Mouse (Mus musculus) left cerebral cortex, adult 8-10 months (tissue): Measurements from ENCODE around the gene Gm10800. TPM values are rescaled to one million over a fixed set of nuclear protein-coding genes. Genes with fewer than 3 reads are reported as not detected.
"Not testable (repeated sequence)": the region's sequence is repeated elsewhere in the genome, so short reads cannot be mapped to it uniquely, and the experiment has no call there.

ENCODE experiments used
- DNase-seq, 2 experiments: peaks; one replicate each; pipeline ENCODE4 v3.0.0; 2022; ENCODE audit warnings: low spot score in 2 of 2
- total RNA-seq, 4 experiments: library from RNA; stranded (reverse); gene quantifications; 2 replicates each; pipeline ENCODE4 v1.2.4; 2022

The Gm10800 gene
- total RNA-seq, result 1 to 10 TPM in 2 of 4 experiments, under 1 TPM in 1, not detected in 1; 0.61 to 1.5 (median 1.4) TPM

GRCm38 (mm10) chr2:98667201-98667600 is at the start of gene Gm10800:
Gene Gm10800 (minus strand): TSS chr2:98667301.
- DNase-seq, result not testable (repeated sequence)

- no peak for DNase-seq
These were observed 30.4 kb upstream of the Gm10800 start for GRCm38 (mm10) chr2:98697533-98697932.

GRCm38 (mm10) chr2:98661937-98662336 is 5.2 kb downstream of the Gm10800 start, which contains the start of gene Gm10801:
Gene Gm10801 (plus strand): TSS chr2:98662237.
- DNase-seq, result not testable (repeated sequence)

Other genes with a start within 250 kb of the Gm10800 start
- gene Gm10801, start 5.1 kb downstream of the Gm10800 start, total RNA-seq, result 1 to 10 TPM in 1 of 4 experiments, under 1 TPM in 1, not detected in 2; 0.84 to 3.7 TPM